Mouse (Mus musculus): Measurements from ENCODE around the gene Zfp941. TPM values are rescaled to one million over a fixed set of nuclear protein-coding genes. Genes with fewer than 3 reads are reported as not detected.

Zfp941 gene
- polyA plus RNA-seq, 1 experiment from 2014 or later, result 37.5 TPM

DNA sequence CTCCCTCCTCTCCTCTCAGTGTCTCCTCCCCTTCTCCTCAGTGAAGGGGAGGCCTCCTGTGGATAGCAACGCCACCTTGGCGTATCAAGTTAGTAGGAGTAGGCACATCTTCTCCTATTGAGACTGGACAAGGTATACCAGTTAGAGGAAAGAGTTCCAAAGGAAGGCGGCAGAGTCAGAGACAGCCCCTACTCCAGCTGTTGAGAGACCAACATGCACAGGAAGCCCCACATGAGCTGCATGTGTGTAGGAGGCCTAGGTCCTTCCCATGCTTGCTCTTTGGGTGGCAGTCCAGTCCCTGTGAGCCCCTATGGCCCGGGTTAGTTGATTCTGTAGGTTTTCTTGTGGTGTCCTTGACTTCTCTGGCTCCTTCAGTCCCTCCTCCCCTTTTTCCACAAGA is 11.4 kb upstream of the Zfp941 start:
- WGBS, result 91% methylated on average over 4 of the region's 4 CpGs

DNA sequence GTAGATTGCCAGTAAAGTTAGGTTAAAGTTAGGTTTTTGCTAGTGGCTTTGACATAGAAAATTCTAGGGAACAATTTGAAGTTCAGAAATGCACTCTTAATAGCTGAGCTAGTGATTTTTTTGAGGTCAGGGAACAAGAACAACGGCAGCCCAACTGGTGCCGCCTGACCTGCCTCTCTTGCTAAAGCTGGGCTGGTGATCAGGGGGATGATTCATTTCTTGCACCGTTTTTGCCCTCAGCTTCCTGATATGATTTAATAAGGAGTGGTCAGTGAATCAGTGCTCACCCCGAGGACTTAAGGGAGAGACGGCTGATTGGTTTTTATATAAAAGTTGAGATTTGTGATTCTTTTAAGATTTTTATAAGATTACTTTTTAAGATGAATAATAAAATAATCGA is 9.5 kb upstream of the Zfp941 start:
- Histone ChIP-seq H3K4me2 (ENCODE audit: low read depth, low read length) (no peak overlapping the region), H3K9me3 (ENCODE audit: control insufficient read depth, low read length) (no peaks in the 10 kb centered on the region), H3K4me1 (ENCODE audit: control insufficient read depth, insufficient read depth, low read length) (no peaks in the 10 kb centered on the region), H3K27me3 (ENCODE audit: control insufficient read depth, insufficient read depth, low read length) (no peaks in the 10 kb centered on the region), H3K27ac (ENCODE audit: low read depth, low read length) (no peak overlapping the region), H3K36me3 (ENCODE audit: control insufficient read depth, insufficient read depth, low read length) (no peaks in the 10 kb centered on the region), H3K4me3 (ENCODE audit: low read depth, low read length) (no peak overlapping the region), H3K9ac (replicated peaks; ENCODE audit: low read depth, low read length) (no peak overlapping the region)
- no peak for ATAC-seq (ENCODE audit: low read depth)
- WGBS, result 78% methylated on average over 6 of the region's 6 CpGs

More for the DNA sequence above, 11.4 kb upstream of the Zfp941 start:
- Histone ChIP-seq H3K36me3 (ENCODE audit: control insufficient read depth, insufficient read depth, low read length) (no peaks in the 10 kb centered on the region), H3K4me3 (ENCODE audit: low read depth, low read length) (no peak overlapping the region), H3K27me3 (ENCODE audit: control insufficient read depth, insufficient read depth, low read length) (no peaks in the 10 kb centered on the region), H3K9me3 (ENCODE audit: control insufficient read depth, low read length) (no peaks in the 10 kb centered on the region), H3K4me1 (ENCODE audit: control insufficient read depth, insufficient read depth, low read length) (no peaks in the 10 kb centered on the region), H3K9ac (replicated peaks; ENCODE audit: low read depth, low read length) (no peak overlapping the region), H3K27ac (ENCODE audit: low read depth, low read length) (no peak overlapping the region), H3K4me2 (ENCODE audit: low read depth, low read length) (no peak overlapping the region)
- ATAC-seq (ENCODE audit: low read depth), result no peak

DNA sequence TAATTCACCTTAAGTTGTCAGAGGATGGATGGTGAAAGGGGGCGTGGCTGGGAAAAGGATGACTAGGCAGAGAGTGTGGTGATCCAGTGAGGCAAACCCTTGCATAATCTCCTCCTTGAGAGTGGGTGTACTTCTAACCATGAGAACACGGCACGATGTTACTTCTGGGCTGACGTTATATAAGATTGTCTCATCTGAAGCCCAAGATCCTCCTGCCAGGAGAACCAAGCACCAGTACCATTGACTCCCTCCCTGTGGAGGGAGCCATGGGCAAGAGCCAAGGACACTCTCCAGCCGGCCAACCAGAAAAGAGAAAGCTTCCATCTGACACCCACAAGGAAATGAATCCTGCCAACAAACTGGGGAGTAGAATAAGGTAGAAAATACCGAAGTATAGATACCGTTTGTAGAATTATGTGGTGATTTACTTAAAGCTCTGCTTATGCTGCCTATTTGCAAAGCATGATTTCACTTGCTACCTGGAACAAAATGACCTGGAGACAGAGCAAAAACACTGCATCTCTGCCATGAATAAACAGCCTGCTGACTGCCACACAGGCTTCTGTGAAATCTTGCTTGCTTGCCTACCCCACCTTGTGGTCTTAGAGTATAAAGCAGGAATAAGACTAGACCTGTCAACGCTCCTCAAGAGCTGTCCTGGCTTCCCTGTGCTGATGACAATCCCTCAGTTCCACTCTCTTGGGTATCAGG is 6.3 kb upstream of the Zfp941 start:
- ATAC-seq (ENCODE audit: low read depth), result no peak; the same call in 1 of the 2 replicates
- no peak overlapping the region for H3K9ac ChIP-seq (replicated peaks; ENCODE audit: low read depth, low read length)
- H3K4me2 ChIP-seq (ENCODE audit: low read depth, low read length), result no peak overlapping the region
- no peaks in the 10 kb centered on the region for H3K27me3 ChIP-seq (ENCODE audit: control insufficient read depth, insufficient read depth, low read length)
- H3K9me3 ChIP-seq (ENCODE audit: control insufficient read depth, low read length), result no peaks in the 10 kb centered on the region
- no peaks in the 10 kb centered on the region for H3K4me1 ChIP-seq (ENCODE audit: control insufficient read depth, insufficient read depth, low read length)
- H3K36me3 ChIP-seq (ENCODE audit: control insufficient read depth, insufficient read depth, low read length), result no peaks in the 10 kb centered on the region
- no peak overlapping the region for H3K4me3 ChIP-seq (ENCODE audit: low read depth, low read length)
- 50% methylated on average over 8 of the region's 8 CpGs for WGBS
- H3K27ac ChIP-seq (ENCODE audit: low read depth, low read length), result no peak overlapping the region

DNA sequence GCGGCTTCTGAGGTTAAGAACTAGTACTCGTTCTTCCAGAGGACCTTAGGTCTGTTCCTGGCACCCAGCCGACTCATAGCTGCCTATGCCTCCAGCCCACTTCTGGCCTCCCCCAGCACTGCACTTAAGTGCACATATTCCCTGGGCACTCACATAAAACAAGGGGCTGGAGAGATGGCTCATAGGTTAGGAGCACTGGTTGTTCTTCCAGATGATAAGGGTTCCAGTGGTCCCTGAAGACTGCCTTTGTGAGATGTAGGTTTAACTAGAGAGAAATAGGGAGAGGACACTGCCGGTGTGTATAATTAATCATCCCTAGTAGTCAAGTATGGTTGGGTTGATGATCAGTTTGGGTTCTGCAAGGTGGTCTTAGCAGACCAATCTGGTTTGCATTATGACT is 753 bp upstream of the Zfp941 start:
- Histone ChIP-seq H3K4me1 (ENCODE audit: control insufficient read depth, insufficient read depth, low read length) (0 out of 2 replicates have a peak, but pooled peaks cover 6% of the 10 kb centered on the region), H3K4me2 (ENCODE audit: low read depth, low read length) (no peak overlapping the region), H3K4me3 (ENCODE audit: low read depth, low read length) (no peak overlapping the region), H3K27ac (ENCODE audit: low read depth, low read length) (no peak overlapping the region), H3K9me3 (ENCODE audit: control insufficient read depth, low read length) (no peaks in the 10 kb centered on the region), H3K27me3 (ENCODE audit: control insufficient read depth, insufficient read depth, low read length) (no peaks in the 10 kb centered on the region), H3K9ac (replicated peaks; ENCODE audit: low read depth, low read length) (no peak overlapping the region), H3K36me3 (ENCODE audit: control insufficient read depth, insufficient read depth, low read length) (no peaks in the 10 kb centered on the region)
- ATAC-seq (ENCODE audit: low read depth), result no peak
- WGBS, result 96% methylated on average over 4 of the region's 4 CpGs

DNA sequence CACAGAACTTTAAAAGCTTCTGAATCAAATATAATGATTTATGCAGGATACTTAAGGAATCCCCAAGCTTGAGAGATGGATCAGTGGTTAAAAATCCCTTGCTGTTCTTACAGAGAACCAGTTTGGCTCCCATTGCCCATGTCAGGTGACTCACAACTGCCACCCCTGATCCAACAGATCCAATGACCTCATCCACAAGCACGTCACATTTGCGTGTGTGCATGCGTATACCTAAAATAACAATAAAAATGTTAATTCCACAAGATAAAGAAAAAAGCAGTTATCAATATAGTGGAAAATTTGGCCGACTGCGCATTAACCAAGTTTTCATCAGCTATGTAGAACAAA is 699 bp downstream of the Zfp941 start:
- ATAC-seq (ENCODE audit: low read depth), result peak; percentile 66
- WGBS, result 41% methylated on average over 5 of the region's 5 CpGs
- Histone ChIP-seq H3K27me3 (ENCODE audit: control insufficient read depth, insufficient read depth, low read length) (no peaks in the 10 kb centered on the region), H3K4me3 (ENCODE audit: low read depth, low read length) (peak overlapping the region; percentile 61), H3K27ac (ENCODE audit: low read depth, low read length) (peak overlapping the region; percentile 93), H3K9ac (replicated peaks; ENCODE audit: low read depth, low read length) (peak overlapping the region; percentile 84), H3K36me3 (ENCODE audit: control insufficient read depth, insufficient read depth, low read length) (no peaks in the 10 kb centered on the region; the same call in 1 of the 2 replicates), H3K4me1 (ENCODE audit: control insufficient read depth, insufficient read depth, low read length) (0 out of 2 replicates have a peak, but pooled peaks cover 6% of the 10 kb centered on the region), H3K9me3 (ENCODE audit: control insufficient read depth, low read length) (no peaks in the 10 kb centered on the region), H3K4me2 (ENCODE audit: low read depth, low read length) (peak overlapping the region; percentile 60)

DNA sequence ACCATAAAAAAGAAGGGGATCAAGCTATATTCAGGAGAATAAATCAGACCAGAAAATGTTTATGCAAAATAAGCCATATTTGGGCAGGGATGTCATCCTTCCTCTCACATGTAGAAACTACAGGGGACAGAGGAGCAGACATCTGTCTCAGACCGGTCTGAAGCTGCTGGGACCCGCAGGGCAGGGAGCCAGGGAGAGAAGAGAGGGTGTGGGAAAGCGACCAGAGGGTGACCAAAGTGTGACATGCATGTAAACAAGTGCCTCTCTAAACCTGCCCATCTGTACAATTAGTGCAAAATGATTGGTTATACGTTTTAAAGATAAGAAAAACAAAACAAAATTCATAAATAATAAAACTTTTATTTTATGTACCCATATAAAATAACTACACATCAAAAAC is 1.8 kb downstream of the Zfp941 start:
- H3K27me3 ChIP-seq (ENCODE audit: control insufficient read depth, insufficient read depth, low read length), result no peaks in the 10 kb centered on the region
- H3K4me1 ChIP-seq (ENCODE audit: control insufficient read depth, insufficient read depth, low read length), result 0 out of 2 replicates have a peak, but pooled peaks cover 6% of the 10 kb centered on the region
- peak overlapping the region; percentile 19; the same call in 1 of the 2 replicates for H3K4me2 ChIP-seq (ENCODE audit: low read depth, low read length)
- no peak overlapping the region for H3K4me3 ChIP-seq (ENCODE audit: low read depth, low read length)
- no peaks in the 10 kb centered on the region for H3K9me3 ChIP-seq (ENCODE audit: control insufficient read depth, low read length)
- no peak overlapping the region for H3K9ac ChIP-seq (replicated peaks; ENCODE audit: low read depth, low read length)
- H3K27ac ChIP-seq (ENCODE audit: low read depth, low read length), result no peak overlapping the region
- H3K36me3 ChIP-seq (ENCODE audit: control insufficient read depth, insufficient read depth, low read length), result no peaks in the 10 kb centered on the region; the same call in 1 of the 2 replicates
- no peak for ATAC-seq (ENCODE audit: low read depth)
- WGBS, result 46% methylated on average over 4 of the region's 4 CpGs

DNA sequence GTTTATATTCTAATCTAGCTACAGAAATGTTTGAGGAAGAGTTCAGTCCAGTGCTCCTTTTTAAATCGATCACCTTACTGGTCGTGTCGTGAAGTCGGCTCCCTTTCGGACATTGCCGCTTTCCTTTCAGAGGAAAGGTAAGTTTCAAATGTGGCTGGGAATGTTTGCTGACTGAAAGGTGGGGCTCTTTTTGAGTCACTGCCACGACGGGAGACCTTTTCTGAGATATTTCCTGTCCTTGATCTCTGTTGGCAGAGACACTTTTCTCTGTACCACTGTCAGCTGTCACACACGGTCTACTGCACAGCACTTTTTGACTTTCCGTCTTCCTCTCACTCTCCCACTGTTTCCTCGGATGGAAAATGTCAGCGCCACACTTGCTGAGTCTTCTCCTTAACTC is 9.1 kb downstream of the Zfp941 start:
- Histone ChIP-seq H3K4me2 (ENCODE audit: low read depth, low read length) (no peak overlapping the region), H3K27me3 (ENCODE audit: control insufficient read depth, insufficient read depth, low read length) (no peaks in the 10 kb centered on the region), H3K4me3 (ENCODE audit: low read depth, low read length) (no peak overlapping the region), H3K4me1 (ENCODE audit: control insufficient read depth, insufficient read depth, low read length) (no peaks in the 10 kb centered on the region), H3K9me3 (ENCODE audit: control insufficient read depth, low read length) (no peaks in the 10 kb centered on the region), H3K9ac (replicated peaks; ENCODE audit: low read depth, low read length) (no peak overlapping the region), H3K27ac (ENCODE audit: low read depth, low read length) (no peak overlapping the region), H3K36me3 (ENCODE audit: control insufficient read depth, insufficient read depth, low read length) (peaks cover 19% of the 10 kb centered on the region)
- 95% methylated on average over 12 of the region's 12 CpGs for WGBS
- ATAC-seq (ENCODE audit: low read depth), result no peak

DNA sequence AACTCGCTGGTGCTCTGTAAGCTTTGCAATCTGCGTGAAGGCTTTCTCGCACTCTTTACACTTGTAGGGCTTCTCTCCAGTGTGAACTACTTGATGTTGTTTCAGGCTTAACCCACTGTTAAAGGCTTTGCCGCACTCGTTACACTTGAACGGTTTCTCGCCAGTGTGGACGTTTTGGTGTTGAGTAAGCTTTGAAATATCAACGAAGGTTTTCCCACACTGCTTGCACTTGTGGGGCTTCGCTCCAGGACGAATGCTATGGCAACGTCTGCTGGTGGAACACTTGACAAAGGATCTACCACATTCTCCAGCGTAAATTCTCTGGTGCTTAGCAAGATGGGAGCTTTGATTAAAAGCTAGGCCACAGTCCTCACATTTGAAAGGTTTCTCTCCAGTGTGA is 10.3 kb downstream of the Zfp941 start:
- Histone ChIP-seq H3K9me3 (ENCODE audit: control insufficient read depth, low read length) (no peaks in the 10 kb centered on the region), H3K4me1 (ENCODE audit: control insufficient read depth, insufficient read depth, low read length) (no peaks in the 10 kb centered on the region), H3K36me3 (ENCODE audit: control insufficient read depth, insufficient read depth, low read length) (peaks cover 19% of the 10 kb centered on the region), H3K27me3 (ENCODE audit: control insufficient read depth, insufficient read depth, low read length) (no peaks in the 10 kb centered on the region), H3K9ac (replicated peaks; ENCODE audit: low read depth, low read length) (no peak overlapping the region), H3K27ac (ENCODE audit: low read depth, low read length) (no peak overlapping the region), H3K4me2 (ENCODE audit: low read depth, low read length) (no peak overlapping the region), H3K4me3 (ENCODE audit: low read depth, low read length) (no peak overlapping the region)
- WGBS, result 89% methylated on average over 13 of the region's 13 CpGs
- no peak for ATAC-seq (ENCODE audit: low read depth)

DNA sequence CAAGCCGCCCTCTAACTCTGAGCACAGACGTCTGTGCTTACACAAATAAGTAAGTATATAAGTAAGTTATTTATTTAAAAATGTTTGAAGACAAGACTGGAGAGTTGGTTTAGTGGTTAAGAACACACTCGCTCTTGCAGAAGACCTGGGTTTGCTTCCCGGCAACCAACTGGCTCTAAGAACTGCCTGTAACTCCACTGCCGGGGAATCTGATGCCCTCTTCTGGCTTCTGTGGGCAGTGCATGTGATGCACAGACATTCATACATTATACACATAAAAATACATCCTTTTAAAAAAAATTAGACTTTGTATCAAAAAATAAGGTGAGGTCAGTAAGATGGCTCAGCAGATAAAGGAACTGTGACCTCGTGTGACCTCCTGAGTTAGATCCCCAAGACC is 11.5 kb downstream of the Zfp941 start:
- no peak for ATAC-seq (ENCODE audit: low read depth)
- no peak overlapping the region for H3K4me2 ChIP-seq (ENCODE audit: low read depth, low read length)
- peaks cover 19% of the 10 kb centered on the region for H3K36me3 ChIP-seq (ENCODE audit: control insufficient read depth, insufficient read depth, low read length)
- no peaks in the 10 kb centered on the region for H3K4me1 ChIP-seq (ENCODE audit: control insufficient read depth, insufficient read depth, low read length)
- no peaks in the 10 kb centered on the region for H3K9me3 ChIP-seq (ENCODE audit: control insufficient read depth, low read length)
- H3K27ac ChIP-seq (ENCODE audit: low read depth, low read length), result no peak overlapping the region
- H3K27me3 ChIP-seq (ENCODE audit: control insufficient read depth, insufficient read depth, low read length), result no peaks in the 10 kb centered on the region
- no peak overlapping the region for H3K9ac ChIP-seq (replicated peaks; ENCODE audit: low read depth, low read length)
- H3K4me3 ChIP-seq (ENCODE audit: low read depth, low read length), result no peak overlapping the region
- WGBS, result 93% methylated on average over 6 of the region's 6 CpGs
